Mouse (Mus musculus) brown adipose tissue, adult 24 weeks (tissue): ENCODE data around the gene 1700008O03Rik. TPM values are rescaled to one million over a fixed set of nuclear protein-coding genes. Genes with fewer than 3 reads are reported as not detected.
A peak's percentile ranks its signal among the peaks of the same experiment; 100 is the strongest.

Experiments used
- H3K27ac ChIP-seq: fragments of 200-500 bp; replicated peaks from 2 replicates; pipeline ENCODE4 v1.5.1; 2012; ENCODE audit warnings: low read depth, mild to moderate bottlenecking, low read length
- H3K4me1 ChIP-seq: fragments of 200-500 bp; 2 replicates; pipeline ENCODE4 v1.6.1; 2012; ENCODE audit warnings: low read length, mixed read lengths; ENCODE audit not compliant: control insufficient read depth, insufficient read depth, insufficient read length
- H3K4me3 ChIP-seq: fragments of 200-500 bp; 2 replicates; pipeline ENCODE4 v1.5.1; 2012; ENCODE audit warnings: low read depth, mild to moderate bottlenecking, low read length, moderate library complexity; ENCODE audit not compliant: insufficient read depth
- polyA plus RNA-seq: library from polyadenylated mRNA; stranded (reverse); fragments of >200 nt; gene quantifications from 2 replicates; pipeline ENCODE4 v1.2.4, GENCODE M21; 2012; ENCODE audit not compliant: missing spikeins, insufficient read depth, insufficient read length

Gene 1700008O03Rik
- polyA plus RNA-seq, 1 experiment = not detected

DNA sequence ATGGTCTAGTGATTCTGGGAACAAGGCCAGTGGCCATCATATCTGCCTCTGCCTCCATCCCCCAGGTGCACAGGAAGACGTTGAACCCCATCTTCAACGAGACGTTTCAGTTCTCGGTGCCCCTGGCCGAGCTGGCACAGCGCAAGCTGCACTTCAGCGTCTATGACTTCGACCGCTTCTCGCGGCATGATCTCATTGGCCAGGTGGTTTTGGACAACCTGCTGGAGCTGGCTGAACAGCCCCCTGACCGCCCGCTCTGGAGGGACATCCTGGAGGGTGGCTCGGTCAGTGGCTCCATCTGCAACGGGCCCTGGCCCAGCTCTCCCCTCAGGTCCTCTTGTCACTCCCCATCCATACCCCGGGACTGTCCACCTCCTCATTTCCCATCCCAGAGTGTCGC is 7.7 kb upstream of the 1700008O03Rik start:
- H3K27ac ChIP-seq = no peak overlapping the region

DNA sequence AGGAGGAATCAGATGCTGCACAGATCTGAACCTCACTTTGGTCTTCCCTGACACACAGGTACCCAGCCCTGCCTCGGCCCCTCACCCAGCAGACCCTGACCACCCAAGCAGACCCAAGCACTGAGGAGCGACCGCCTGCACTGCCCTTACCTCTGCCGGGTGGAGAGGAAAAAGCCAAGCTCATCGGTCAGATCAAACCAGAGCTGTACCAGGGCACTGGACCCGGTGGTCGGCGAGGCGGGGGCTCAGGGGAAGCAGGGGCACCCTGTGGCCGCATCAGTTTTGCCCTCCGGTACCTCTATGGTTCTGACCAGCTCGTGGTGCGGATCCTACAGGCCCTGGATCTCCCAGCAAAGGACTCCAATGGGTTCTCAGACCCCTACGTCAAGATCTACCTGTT is 6.7 kb upstream of the 1700008O03Rik start:
- H3K27ac ChIP-seq = no peak overlapping the region

More for the DNA sequence above, 7.7 kb upstream of the 1700008O03Rik start:
- no peaks in the 10 kb centered on the region for H3K4me1 ChIP-seq
- H3K4me3 ChIP-seq = no peak overlapping the region

DNA sequence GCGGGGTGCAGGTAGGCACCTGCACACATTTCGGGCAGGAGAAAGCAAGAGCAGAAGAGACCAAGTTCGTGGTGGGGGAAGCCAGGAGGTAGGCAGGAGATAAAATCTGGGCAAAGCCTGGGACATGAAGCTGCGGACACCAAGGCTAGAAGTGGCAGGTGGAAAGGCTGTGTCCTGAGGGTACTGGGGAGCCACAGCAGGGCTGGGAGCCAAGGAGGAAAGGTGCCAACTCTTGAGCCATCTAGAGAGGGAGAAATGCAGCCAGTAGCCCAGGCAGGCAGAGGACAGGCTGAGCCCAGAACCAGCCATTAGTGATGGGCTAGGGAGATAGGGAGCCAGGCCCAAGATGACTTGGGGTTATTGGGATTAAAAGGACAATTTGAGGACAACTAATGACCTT is 6.2 kb upstream of the 1700008O03Rik start:
- Histone ChIP-seq H3K4me1 (no peaks in the 10 kb centered on the region), H3K27ac (no peak overlapping the region), H3K4me3 (no peak overlapping the region)

More for the DNA sequence above, 6.7 kb upstream of the 1700008O03Rik start:
- H3K4me1 ChIP-seq = no peaks in the 10 kb centered on the region
- no peak overlapping the region for H3K4me3 ChIP-seq

- Histone ChIP-seq H3K4me3 (peak overlapping the region; percentile 61), H3K4me1 (no peaks in the 10 kb centered on the region), H3K27ac (no peak overlapping the region)
These were observed 932 bp downstream of the 1700008O03Rik start for GRCm38 (mm10) chr7:44384716-44385059.

- Histone ChIP-seq H3K27ac (no peak within 1 kb of the TSS), H3K4me1 (no peaks in the 10 kb centered on the region), H3K4me3 (peak within 1 kb of the TSS; percentile 64)
These were observed 1.5 kb downstream of the 1700008O03Rik start, which contains the start of gene Syt3 for GRCm38 (mm10) chr7:44383980-44384715. TSS of gene Syt3 (plus strand) at chr7:44384102.

- H3K27ac ChIP-seq = no peak overlapping the region
- H3K4me3 ChIP-seq = no peak overlapping the region
- no peaks in the 10 kb centered on the region for H3K4me1 ChIP-seq
These were observed 3.1 kb downstream of the 1700008O03Rik start for GRCm38 (mm10) chr7:44382541-44382940.

DNA sequence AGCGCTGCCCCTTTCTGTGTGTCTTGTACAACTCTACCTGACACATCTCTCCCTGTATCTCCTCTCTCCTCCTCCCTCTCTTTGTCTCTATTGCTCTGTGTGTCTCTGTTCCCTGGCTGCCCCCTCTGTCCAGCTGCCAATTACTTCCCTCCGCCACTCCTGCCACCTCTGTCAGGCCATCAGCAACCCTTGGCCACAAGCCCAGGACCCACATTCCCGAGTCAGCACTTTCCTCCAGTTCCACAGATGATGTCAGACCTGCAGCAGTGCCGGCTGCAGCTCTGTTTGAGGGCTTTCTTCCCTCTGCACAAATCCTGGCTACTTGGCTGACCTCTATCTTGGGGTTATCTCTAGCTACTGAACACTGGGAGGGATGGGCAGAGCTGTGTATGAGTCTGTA is 7.3 kb downstream of the 1700008O03Rik start:
- Histone ChIP-seq H3K4me3 (no peak overlapping the region), H3K4me1 (no peaks in the 10 kb centered on the region), H3K27ac (no peak overlapping the region)

GRCm38 (mm10) chr7:44375793-44376192 is 9.8 kb downstream of the 1700008O03Rik start:
- no peaks in the 10 kb centered on the region for H3K4me1 ChIP-seq
- no peak overlapping the region for H3K4me3 ChIP-seq
- no peak overlapping the region for H3K27ac ChIP-seq

DNA sequence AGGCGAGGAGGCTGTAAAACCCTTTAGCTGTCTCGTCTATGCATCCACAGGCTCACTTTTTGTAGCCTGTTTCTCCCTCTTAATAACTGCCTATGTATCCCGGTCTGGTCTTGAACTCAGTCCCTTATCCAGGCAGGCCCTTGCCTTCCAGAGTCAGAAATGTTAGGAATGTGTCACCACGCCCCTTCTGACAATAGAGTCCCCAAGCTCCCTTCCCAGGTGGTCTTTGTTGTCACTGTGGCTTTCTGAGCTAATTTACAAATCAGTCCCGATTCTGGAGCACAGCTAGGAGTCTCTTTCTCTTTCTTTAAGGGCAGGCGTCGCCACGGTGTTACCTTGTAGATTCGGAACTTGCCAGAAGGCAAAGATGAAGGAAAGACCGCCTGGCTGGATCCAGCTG is 10.4 kb downstream of the 1700008O03Rik start:
- Histone ChIP-seq H3K4me1 (no peaks in the 10 kb centered on the region), H3K27ac (no peak overlapping the region), H3K4me3 (no peak overlapping the region; the same call in 1 of the 2 replicates)

- no peak overlapping the region for H3K27ac ChIP-seq
- peak overlapping the region; percentile 76 for H3K4me3 ChIP-seq
These were observed 10.9 kb downstream of the 1700008O03Rik start for GRCm38 (mm10) chr7:44374756-44375155.

GRCm38 (mm10) chr7:44373889-44374652 is 11.5 kb downstream of the 1700008O03Rik start:
- H3K27ac ChIP-seq = 0 out of 2 replicates have a peak overlapping the region, but pooled peaks have one; percentile 3
- H3K4me1 ChIP-seq = no peaks in the 10 kb centered on the region
- peak overlapping the region; percentile 76 for H3K4me3 ChIP-seq

More at GRCm38 (mm10) chr7:44374756-44375155, 10.9 kb downstream of the 1700008O03Rik start:
- H3K4me1 ChIP-seq = no peaks in the 10 kb centered on the region

GRCm38 (mm10) chr7:44373460-44373859 is 12.2 kb downstream of the 1700008O03Rik start:
- Histone ChIP-seq H3K4me1 (no peaks in the 10 kb centered on the region), H3K27ac (no peak overlapping the region; the same call in 1 of the 2 replicates)

DNA sequence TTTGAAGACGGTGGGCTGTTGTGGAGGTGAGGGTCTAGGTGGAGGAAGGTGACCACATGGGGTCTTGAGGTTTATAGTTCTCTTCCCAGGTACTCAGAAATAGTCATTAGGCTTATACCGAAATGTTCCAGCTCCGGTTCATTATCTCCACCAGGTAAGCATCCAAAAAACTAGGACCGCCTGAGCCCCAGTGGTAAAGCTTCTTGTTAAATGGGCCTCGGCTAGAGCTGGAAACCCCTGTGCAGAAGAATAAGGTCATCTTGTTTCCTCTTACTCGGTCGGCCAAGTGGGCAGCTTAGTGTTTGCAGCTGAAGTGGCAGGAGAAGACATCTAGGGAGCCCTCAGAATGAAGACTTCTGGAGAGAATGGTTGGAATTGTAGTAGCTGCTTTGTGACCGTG is 12.9 kb downstream of the 1700008O03Rik start:
- Histone ChIP-seq H3K27ac (no peak overlapping the region), H3K4me1 (no peaks in the 10 kb centered on the region), H3K4me3 (no peak overlapping the region)

More at GRCm38 (mm10) chr7:44373460-44373859, 12.2 kb downstream of the 1700008O03Rik start:
- H3K4me3 ChIP-seq = peak overlapping the region; percentile 64

DNA sequence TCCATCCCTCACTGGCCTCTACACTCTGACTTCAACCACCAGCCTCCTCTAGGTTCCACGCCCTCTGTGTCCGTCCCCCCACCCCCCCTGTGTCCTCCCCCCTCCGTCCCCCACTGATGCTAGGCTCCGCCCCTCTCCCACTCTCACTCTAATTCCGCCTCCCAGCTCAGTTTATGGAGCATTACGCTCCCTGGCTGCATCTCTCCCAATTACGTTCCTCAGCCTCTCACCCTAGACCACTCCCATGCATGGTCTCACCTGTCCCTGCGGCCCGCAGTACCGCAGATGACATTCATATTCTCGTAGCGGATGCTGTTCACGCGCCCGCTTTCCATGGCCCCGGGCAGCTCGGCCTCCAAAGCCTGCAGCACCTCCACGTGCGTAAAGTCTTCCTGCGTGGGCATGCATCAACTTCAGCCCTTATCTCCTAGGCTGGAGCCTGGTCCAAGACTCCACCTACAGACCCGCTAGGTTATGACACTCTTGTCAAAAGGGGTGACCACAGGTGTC is 24.8 kb downstream of the 1700008O03Rik start:
- Histone ChIP-seq H3K27ac (no peak overlapping the region), H3K4me1 (0 out of 2 replicates have a peak, but pooled peaks cover 2% of the 10 kb centered on the region), H3K4me3 (no peak overlapping the region)
